Comparison of ENCODE assay signal across 8 mouse cellular contexts in the genomic region with DNA sequence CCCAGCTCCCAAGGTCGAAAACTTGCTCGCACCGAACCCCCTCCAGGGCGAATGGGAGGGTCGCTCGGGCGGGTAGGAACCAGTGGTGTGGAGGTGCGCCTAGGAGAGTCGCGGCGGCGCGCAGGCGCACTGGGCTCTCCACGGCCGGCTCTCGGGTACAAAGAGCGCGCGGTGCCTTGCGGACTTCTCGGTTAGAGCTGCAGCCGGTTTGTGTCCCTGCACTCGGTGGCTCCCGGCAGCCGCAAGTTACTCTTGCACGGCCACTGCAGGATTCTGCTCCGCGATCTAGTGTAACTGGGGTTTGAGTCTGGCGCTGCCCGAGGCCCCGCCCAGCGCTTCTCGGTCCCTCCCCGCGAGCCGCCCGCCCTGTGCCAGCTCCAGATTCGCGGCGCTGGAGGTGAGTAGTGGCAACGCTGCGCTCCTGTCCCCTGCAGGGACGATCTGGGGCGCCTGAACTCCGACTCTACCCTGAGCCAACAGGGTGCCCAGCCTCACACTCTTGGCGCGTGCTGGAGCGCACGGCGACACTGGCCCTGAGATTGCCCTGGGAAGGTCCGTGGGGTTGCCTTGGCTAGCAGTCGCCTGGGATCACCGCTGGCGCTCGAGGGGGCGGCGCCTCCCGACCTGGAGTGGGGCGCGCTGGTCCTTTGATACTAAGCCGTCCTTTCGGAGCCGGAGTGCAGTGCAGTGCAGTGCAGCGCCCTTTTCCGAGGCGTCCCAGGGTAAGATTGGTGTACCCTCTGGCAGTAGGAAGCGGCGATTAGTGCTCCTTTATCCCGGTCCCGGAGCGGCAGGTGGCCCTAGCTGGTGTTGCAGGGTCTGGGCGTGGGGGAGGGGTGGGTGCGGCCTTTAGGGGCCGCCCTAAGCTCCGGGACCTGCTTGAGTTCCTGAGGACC. TPM values are rescaled to one million over a fixed set of nuclear protein-coding genes. Genes with fewer than 3 reads are reported as not detected.
DNase-seq lines count a peak whose midpoint lies in the region; ATAC-seq lines count a peak whose summit lies in the region.

Gene Kank1 (plus strand): TSS at position 380 of the 896 bp plus-strand sequence.

- peak; percentile 75 for DNase-seq in Muller cell, postnatal 12 days (ENCODE audit: inconsistent ontology term)
- peak; percentile 70 to 81 for DNase-seq in cerebellum, postnatal 10 days
- peak; percentile 15 to 48 for DNase-seq in frontal cortex, postnatal 14 days (ENCODE audit: low spot score in 2 of 2)
- peak; percentile 9 to 32 for DNase-seq in layer of hippocampus, adult 8-10 months (ENCODE audit: low spot score in 2 of 2)
- peak; percentile 60 for DNase-seq in ovary, postnatal 14 days (ENCODE audit: low spot score)
- peak; percentile 76 for DNase-seq in thymus, postnatal 4 days

- peak within 1 kb of the TSS; percentile 53 for H3K9ac ChIP-seq in lung, embryonic 15.5 days

- peak; percentile 38 to 71; a peak in 3 of 4 replicates for ATAC-seq in hematopoietic stem cell, adult 5-6 weeks (replicated peaks in 1 of 2; ENCODE audit: insufficient read depth in 1 of 2, low FRiP score in 2 of 2, low TSS enrichment in 1 of 2, low read depth in 1 of 2, poor library complexity in 2 of 2, severe bottlenecking in 2 of 2)
- peak; percentile 89 for ATAC-seq in lung, embryonic 15.5 days (ENCODE audit: borderline replicate concordance, extremely low read depth, low FRiP score, low TSS enrichment)

- H3K4me3 ChIP-seq in lung, embryonic 15.5 days, result peak within 1 kb of the TSS; percentile 73

- H3K27me3 ChIP-seq in lung, embryonic 15.5 days, result peaks cover 40% of the 10 kb centered on the region

- peak within 1 kb of the TSS; percentile 69 for H3K27ac ChIP-seq in lung, embryonic 15.5 days

- under 1% methylated on average over 76 of the region's 76 CpGs for WGBS in lung, embryonic 15.5 days

- H3K36me3 ChIP-seq in lung, embryonic 15.5 days, result no peaks in the 10 kb centered on the region

- peak within 1 kb of the TSS; percentile 99 for H3K4me2 ChIP-seq in lung, embryonic 15.5 days

- H3K4me1 ChIP-seq in lung, embryonic 15.5 days, result peaks cover 20% of the 10 kb centered on the region

- no peaks in the 10 kb centered on the region for H3K9me3 ChIP-seq in lung, embryonic 15.5 days

RNA-seq across cellular contexts. Expression of gene Kank1, which starts in this region (rescaled TPM):
- total RNA-seq in hematopoietic stem cell, adult 5-6 weeks (2017), result 0.06 and 0.40 TPM in 2 replicates
- 10 to 100 TPM; 16.3 to 18.5 (median 17.4) TPM for total RNA-seq in layer of hippocampus, adult 8-10 months (2022)
- polyA plus RNA-seq in lung, embryonic 15.5 days (2015; fragmentation: Nextera tagmentation; extraction: Ambion mirVana), result 16.8 and 18.6 TPM in 2 replicates

Comparison
In these comparisons a context has a peak if more than half of its experiments do, and no peak if none do; other contexts are left out.
1. Peak in every context shown above with its lines: DNase-seq, ATAC-seq, H3K4me3 ChIP-seq and H3K27ac ChIP-seq.
2. RNA of gene Kank1 (total RNA-seq): 16.3 to 18.5 TPM in layer of hippocampus, adult 8-10 months; 0.06 to 0.40 TPM in hematopoietic stem cell, adult 5-6 weeks; every median in the first group is over 10 times any median in the second.
3. Peak in ATAC-seq in hematopoietic stem cell, adult 5-6 weeks; RNA of the gene not detected or under 1 TPM.
4. DNase-seq: peak in every context shown above with its lines; median percentile 76 in thymus, postnatal 4 days; 76 in cerebellum, postnatal 10 days; 75 in Muller cell, postnatal 12 days; 60 in ovary, postnatal 14 days; 32 in frontal cortex, postnatal 14 days; 20 in layer of hippocampus, adult 8-10 months.